Mouse (Mus musculus) liver (tissue): ENCODE data around the gene Usp47.

ENCODE experiments used
- DNase-seq: peaks from one replicate; pipeline ENCODE4 v3.0.0-alpha.2; 2020; ENCODE audit warnings: mixed read lengths

The Usp47 gene

GRCm38 (mm10) chr7:112123612-112124011, 100.3 kb downstream of the Usp47 start:
- DNase-seq: no peak

GRCm38 (mm10) chr7:112125625-112126260, 102.4 kb downstream of the Usp47 start:
- no peak for DNase-seq

- no peak for DNase-seq
Observed at GRCm38 (mm10) chr7:112127085-112127637, 103.9 kb downstream of the Usp47 start.

- no peak for DNase-seq
Observed at GRCm38 (mm10) chr7:112127954-112128353, 104.7 kb downstream of the Usp47 start.

- peak; percentile 15 for DNase-seq
Observed at GRCm38 (mm10) chr7:112128810-112129209, 105.5 kb downstream of the Usp47 start.

GRCm38 (mm10) chr7:112129851-112130250, 106.5 kb downstream of the Usp47 start:
- DNase-seq: no peak

- DNase-seq: no peak
Observed at GRCm38 (mm10) chr7:112130660-112131059, 107.4 kb downstream of the Usp47 start.

GRCm38 (mm10) chr7:112132005-112132404, 108.7 kb downstream of the Usp47 start:
- DNase-seq: no peak

- no peak for DNase-seq
Observed at GRCm38 (mm10) chr7:112133277-112133676, 110.0 kb downstream of the Usp47 start.

GRCm38 (mm10) chr7:112135161-112135560, 111.9 kb downstream of the Usp47 start:
- DNase-seq: no peak

GRCm38 (mm10) chr7:112136537-112136936, 113.2 kb downstream of the Usp47 start:
- DNase-seq: no peak

GRCm38 (mm10) chr7:112138168-112138508, 114.8 kb downstream of the Usp47 start:
- no peak for DNase-seq

- DNase-seq: no peak
Observed at GRCm38 (mm10) chr7:112138509-112139405, 115.5 kb downstream of the Usp47 start.

GRCm38 (mm10) chr7:112140725-112141124, 117.4 kb downstream of the Usp47 start:
- no peak for DNase-seq

GRCm38 (mm10) chr7:112142616-112143015, 119.3 kb downstream of the Usp47 start:
- no peak for DNase-seq

- no peak for DNase-seq
Observed at GRCm38 (mm10) chr7:112143090-112143500, 119.8 kb downstream of the Usp47 start.

- DNase-seq: no peak
Observed at GRCm38 (mm10) chr7:112143978-112144377, 120.7 kb downstream of the Usp47 start.

- no peak for DNase-seq
Observed at GRCm38 (mm10) chr7:112144646-112145179, 121.4 kb downstream of the Usp47 start.

GRCm38 (mm10) chr7:112147979-112148378, 124.7 kb downstream of the Usp47 start:
- DNase-seq: no peak

GRCm38 (mm10) chr7:112149113-112149512, 125.8 kb downstream of the Usp47 start:
- no peak for DNase-seq

GRCm38 (mm10) chr7:112154445-112154844, 131.1 kb downstream of the Usp47 start:
- DNase-seq: no peak

GRCm38 (mm10) chr7:112155194-112155593, 131.9 kb downstream of the Usp47 start:
- DNase-seq: no peak

- no peak for DNase-seq
Observed at GRCm38 (mm10) chr7:112157584-112158315, 134.4 kb downstream of the Usp47 start.
